Mouse (Mus musculus): ENCODE measurements around the gene Mphosph9. TPM values are rescaled to one million over a fixed set of nuclear protein-coding genes. Genes with fewer than 3 reads are reported as not detected.

Mphosph9 gene
- polyA plus RNA-seq, 2 experiments, result 3.4 to 4.2 TPM

GRCm38 (mm10) chr5:124352141-124352920, 24.6 kb upstream of the Mphosph9 start:
- ATAC-seq (ENCODE audit: insufficient read depth) (peak; percentile 44), DNase-seq (ENCODE audit: low read depth in 3 of 3, low spot score in 3 of 3) (peak in 1 of 3 experiments; percentile 43)
- H3K27ac ChIP-seq, result no peak overlapping the region
- H3K4me3 ChIP-seq (ENCODE audit: insufficient read depth in 1 of 2, low read depth in 2 of 2, low read length in 2 of 2), result peak overlapping the region; percentile 70 to 83
- WGBS (ENCODE audit: insufficient replicate concordance), result 5% methylated on average over 27 of the region's 30 CpGs
- peak overlapping the region; percentile 72 for H3K4me2 ChIP-seq (ENCODE audit: low read depth)
- peaks cover 8 to 11% of the 10 kb centered on the region in 2 experiments for H3K4me1 ChIP-seq (replicated peaks; ENCODE audit: control insufficient read depth in 2 of 2, insufficient read depth in 2 of 2, low read length in 1 of 2)
- H3K36me3 ChIP-seq (replicated peaks; ENCODE audit: control insufficient read depth, insufficient read depth, low read depth), result peaks cover 15% of the 10 kb centered on the region
- H3K9me3 ChIP-seq (ENCODE audit: control insufficient read depth, low read length), result no peaks in the 10 kb centered on the region
- H3K9ac ChIP-seq (replicated peaks), result peak overlapping the region; percentile 90
- H3K27me3 ChIP-seq (ENCODE audit: control insufficient read depth, insufficient read depth, low read length), result no peaks in the 10 kb centered on the region
- TF ChIP-seq CTCF (IDR thresholded peaks at IDR 0.05; ENCODE audit: low read depth), result no peak; the same call in 1 of the 2 replicates

DNA sequence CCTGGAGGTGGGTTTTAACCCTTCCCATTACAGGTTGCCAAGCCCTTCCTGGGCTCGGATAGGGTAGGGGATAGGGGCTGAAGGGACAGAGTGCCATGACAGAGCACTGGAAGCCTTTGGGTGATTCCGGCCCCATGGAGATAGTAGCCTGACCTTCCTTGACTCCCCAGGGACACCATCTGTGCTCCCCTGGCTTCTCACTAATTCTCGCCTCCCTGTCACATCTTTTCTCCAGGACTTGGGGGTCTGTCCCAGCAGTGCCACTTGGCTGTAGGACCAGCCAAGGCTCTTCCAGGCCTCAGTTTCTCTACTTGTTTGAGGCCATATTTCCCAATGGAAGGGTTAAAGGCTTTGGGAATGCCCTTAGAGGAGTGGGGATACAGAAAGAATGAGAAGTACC, 23.8 kb upstream of the Mphosph9 start:
- DNase-seq (ENCODE audit: low read depth in 3 of 3, low spot score in 3 of 3) (no peak), ATAC-seq (ENCODE audit: insufficient read depth) (no peak)
- H3K4me1 ChIP-seq (replicated peaks; ENCODE audit: control insufficient read depth in 2 of 2, insufficient read depth in 2 of 2, low read length in 1 of 2), result peaks cover 8 to 11% of the 10 kb centered on the region in 2 experiments
- H3K27me3 ChIP-seq (ENCODE audit: control insufficient read depth, insufficient read depth, low read length), result no peaks in the 10 kb centered on the region
- no peak overlapping the region for H3K27ac ChIP-seq
- no peak overlapping the region for H3K4me3 ChIP-seq (ENCODE audit: insufficient read depth in 1 of 2, low read depth in 2 of 2, low read length in 2 of 2)
- TF ChIP-seq EP300 (IDR thresholded peaks at IDR 0.05; ENCODE audit: low read depth) (no peak), CTCF (IDR thresholded peaks at IDR 0.05; ENCODE audit: low read depth) (no peak)
- no peak overlapping the region for H3K9ac ChIP-seq (replicated peaks)
- H3K36me3 ChIP-seq (replicated peaks; ENCODE audit: control insufficient read depth, insufficient read depth, low read depth), result peaks cover 19% of the 10 kb centered on the region
- no peaks in the 10 kb centered on the region for H3K9me3 ChIP-seq (ENCODE audit: control insufficient read depth, low read length)
- H3K4me2 ChIP-seq (ENCODE audit: low read depth), result no peak overlapping the region; the same call in 1 of the 2 replicates
- 60% methylated on average over 3 of the region's 3 CpGs for WGBS (ENCODE audit: insufficient replicate concordance)

GRCm38 (mm10) chr5:124351111-124351560, 23.4 kb upstream of the Mphosph9 start:
- Histone ChIP-seq H3K27ac (no peak overlapping the region), H3K4me1 (replicated peaks; ENCODE audit: control insufficient read depth in 2 of 2, insufficient read depth in 2 of 2, low read length in 1 of 2) (peaks cover 8 to 11% of the 10 kb centered on the region in 2 experiments), H3K9me3 (ENCODE audit: control insufficient read depth, low read length) (no peaks in the 10 kb centered on the region), H3K27me3 (ENCODE audit: control insufficient read depth, insufficient read depth, low read length) (no peaks in the 10 kb centered on the region), H3K36me3 (replicated peaks; ENCODE audit: control insufficient read depth, insufficient read depth, low read depth) (peaks cover 24% of the 10 kb centered on the region), H3K4me2 (ENCODE audit: low read depth) (no peak overlapping the region; the same call in 1 of the 2 replicates), H3K9ac (replicated peaks) (no peak overlapping the region), H3K4me3 (ENCODE audit: insufficient read depth in 1 of 2, low read depth in 2 of 2, low read length in 2 of 2) (no peak overlapping the region)
- ATAC-seq (ENCODE audit: insufficient read depth) (no peak), DNase-seq (ENCODE audit: low read depth in 3 of 3, low spot score in 3 of 3) (no peak)
- 51% methylated on average over 7 of the region's 7 CpGs for WGBS (ENCODE audit: insufficient replicate concordance)
- TF ChIP-seq EP300 (IDR thresholded peaks at IDR 0.05; ENCODE audit: low read depth) (no peak), CTCF (IDR thresholded peaks at IDR 0.05; ENCODE audit: low read depth) (no peak)

DNA sequence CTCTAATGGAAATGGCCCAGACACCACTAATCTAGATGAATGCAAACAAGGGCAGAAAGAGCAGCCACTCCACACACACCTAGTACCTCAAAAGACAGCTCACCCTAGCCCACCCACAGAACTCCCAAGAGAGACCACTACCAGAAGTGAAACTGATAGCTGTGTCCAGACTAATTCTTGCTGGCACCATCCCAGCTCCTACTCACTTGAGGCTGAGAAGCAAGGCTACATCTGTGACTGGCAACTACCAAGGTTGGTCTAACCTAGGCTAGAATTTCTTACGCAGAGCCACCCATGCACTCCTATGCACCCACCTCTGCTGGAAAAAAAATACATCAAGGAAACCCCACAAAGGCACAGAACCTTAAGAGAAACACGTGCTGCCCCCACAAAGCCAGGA, 22.6 kb upstream of the Mphosph9 start:
- DNase-seq (ENCODE audit: low read depth in 3 of 3, low spot score in 3 of 3), result no peak

DNA sequence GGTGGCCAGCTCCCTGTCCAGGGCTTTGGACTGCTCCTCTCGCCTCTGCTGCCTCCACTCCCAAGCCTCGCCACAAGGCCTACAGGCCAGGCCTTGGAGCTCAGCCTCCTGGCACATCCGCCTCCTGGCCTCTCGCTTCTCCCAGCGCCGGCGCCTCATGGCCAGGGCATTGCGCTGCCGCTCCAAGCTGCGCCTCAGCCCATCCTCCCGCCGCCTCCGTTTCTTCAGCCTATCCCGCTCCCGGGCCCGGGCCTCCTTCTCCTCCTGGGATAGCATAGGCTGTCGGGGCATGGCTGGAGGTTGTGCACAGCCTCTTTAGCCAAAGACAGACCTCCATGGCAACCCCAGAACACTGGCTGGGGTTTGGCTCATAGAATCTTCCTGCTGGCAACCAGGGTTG, 21.4 kb upstream of the Mphosph9 start:
- 89% methylated on average over 17 of the region's 17 CpGs for WGBS (ENCODE audit: insufficient replicate concordance)
- Histone ChIP-seq H3K36me3 (replicated peaks; ENCODE audit: control insufficient read depth, insufficient read depth, low read depth) (peaks cover 26% of the 10 kb centered on the region), H3K9me3 (ENCODE audit: control insufficient read depth, low read length) (no peaks in the 10 kb centered on the region), H3K4me3 (ENCODE audit: insufficient read depth in 1 of 2, low read depth in 2 of 2, low read length in 2 of 2) (no peak overlapping the region), H3K4me1 (replicated peaks; ENCODE audit: control insufficient read depth in 2 of 2, insufficient read depth in 2 of 2, low read length in 1 of 2) (peaks cover 8 to 11% of the 10 kb centered on the region in 2 experiments), H3K9ac (replicated peaks) (no peak overlapping the region), H3K4me2 (ENCODE audit: low read depth) (no peak overlapping the region), H3K27me3 (ENCODE audit: control insufficient read depth, insufficient read depth, low read length) (no peaks in the 10 kb centered on the region), H3K27ac (no peak overlapping the region)
- DNase-seq (ENCODE audit: low read depth in 3 of 3, low spot score in 3 of 3) (no peak), ATAC-seq (ENCODE audit: insufficient read depth) (no peak)
- TF ChIP-seq EP300 (IDR thresholded peaks at IDR 0.05; ENCODE audit: low read depth) (no peak), CTCF (IDR thresholded peaks at IDR 0.05; ENCODE audit: low read depth) (no peak)

More for the DNA sequence above, 22.6 kb upstream of the Mphosph9 start:
- no peak overlapping the region for H3K4me2 ChIP-seq (ENCODE audit: low read depth)
- no peak overlapping the region for H3K27ac ChIP-seq
- H3K9ac ChIP-seq (replicated peaks), result no peak overlapping the region
- TF ChIP-seq CTCF (IDR thresholded peaks at IDR 0.05; ENCODE audit: low read depth) (no peak), EP300 (IDR thresholded peaks at IDR 0.05; ENCODE audit: low read depth) (no peak)
- no peaks in the 10 kb centered on the region for H3K27me3 ChIP-seq (ENCODE audit: control insufficient read depth, insufficient read depth, low read length)
- no peak overlapping the region for H3K4me3 ChIP-seq (ENCODE audit: insufficient read depth in 1 of 2, low read depth in 2 of 2, low read length in 2 of 2)
- no peak for ATAC-seq (ENCODE audit: insufficient read depth)
- peaks cover 8 to 11% of the 10 kb centered on the region in 2 experiments for H3K4me1 ChIP-seq (replicated peaks; ENCODE audit: control insufficient read depth in 2 of 2, insufficient read depth in 2 of 2, low read length in 1 of 2)
- 83% methylated on average over 2 of the region's 2 CpGs for WGBS (ENCODE audit: insufficient replicate concordance)
- peaks cover 26% of the 10 kb centered on the region for H3K36me3 ChIP-seq (replicated peaks; ENCODE audit: control insufficient read depth, insufficient read depth, low read depth)
- no peaks in the 10 kb centered on the region for H3K9me3 ChIP-seq (ENCODE audit: control insufficient read depth, low read length)
